Mouse (Mus musculus): Measurements from ENCODE around the gene Gstk1.

Gene Gstk1

GRCm38 (mm10) chr6:42270817-42271216 is 25.1 kb downstream of the Gstk1 start:
- no peak for DNase-seq (ENCODE audit: low spot score)

DNA sequence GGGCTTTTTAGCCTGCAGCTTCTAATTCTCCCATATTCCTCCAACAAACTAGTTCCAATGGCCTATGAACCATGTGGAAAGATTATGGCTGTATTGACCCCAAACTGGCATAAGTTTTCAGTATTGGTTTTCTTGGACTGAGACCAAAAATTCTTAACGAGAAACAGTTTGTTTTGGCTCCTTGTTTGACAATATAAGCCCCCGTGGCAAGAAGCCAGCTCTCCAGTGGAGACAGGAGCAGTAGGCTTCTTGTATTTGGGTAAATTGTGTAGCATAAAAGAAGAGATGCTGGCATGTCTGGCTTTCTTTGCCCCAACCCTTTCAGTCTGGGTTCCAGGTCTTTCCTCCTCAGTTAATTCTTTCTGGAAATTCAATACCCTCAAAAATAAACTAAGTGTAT is 30.4 kb downstream of the Gstk1 start:
- no peak for DNase-seq (ENCODE audit: low spot score)

GRCm38 (mm10) chr6:42282865-42283528 is 37.3 kb downstream of the Gstk1 start:
- DNase-seq (ENCODE audit: low spot score): no peak

- no peak for DNase-seq (ENCODE audit: low spot score)
Measured at GRCm38 (mm10) chr6:42286448-42286847, 40.7 kb downstream of the Gstk1 start, which contains the start of gene Clcn1. Clcn1 (plus strand) TSS chr6:42286685.

GRCm38 (mm10) chr6:42287562-42287961 is 41.8 kb downstream of the Gstk1 start:
- DNase-seq (ENCODE audit: low spot score): no peak

GRCm38 (mm10) chr6:42293327-42293726 is 47.6 kb downstream of the Gstk1 start:
- no peak for DNase-seq (ENCODE audit: low spot score)

GRCm38 (mm10) chr6:42295549-42296094 is 49.9 kb downstream of the Gstk1 start:
- DNase-seq (ENCODE audit: low spot score): no peak

- DNase-seq (ENCODE audit: low spot score): no peak
Measured at GRCm38 (mm10) chr6:42299362-42299761, 53.6 kb downstream of the Gstk1 start.
